Mouse (Mus musculus) forebrain, embryonic 15.5 days (tissue): ENCODE measurements around the gene Vsir. TPM values are rescaled to one million over a fixed set of nuclear protein-coding genes. Genes with fewer than 3 reads are reported as not detected.
A peak's percentile ranks its signal among the peaks of the same experiment; 100 is the strongest.

ENCODE experiments used
- ATAC-seq: fragments of 200-750 bp; cut with Nextera tagmentation; replicated peaks from 2 replicates; pipeline ENCODE4 v1.8.0; 2017; ENCODE audit warnings: mild to moderate bottlenecking, moderate TSS enrichment, moderate library complexity
- H3K27ac ChIP-seq: fragments of 300-500 bp; sonication (generic); replicated peaks from 2 replicates; pipeline ENCODE4 v1.5.1; 2015; ENCODE audit warnings: mild to moderate bottlenecking, inconsistent platforms
- H3K27me3 ChIP-seq: fragments of 300-500 bp; sonication (generic); 2 replicates; pipeline ENCODE4 v1.6.1; 2015; ENCODE audit warnings: inconsistent platforms
- H3K36me3 ChIP-seq: fragments of 300-500 bp; sonication (generic); 2 replicates; pipeline ENCODE4 v1.6.1; 2015; ENCODE audit warnings: mild to moderate bottlenecking, inconsistent platforms
- H3K4me1 ChIP-seq: fragments of 300-500 bp; sonication (generic); 2 replicates; pipeline ENCODE4 v1.6.1; 2015; ENCODE audit warnings: inconsistent platforms
- H3K4me2 ChIP-seq: fragments of 300-500 bp; sonication (generic); replicated peaks from 2 replicates; pipeline ENCODE4 v1.6.1; 2015; ENCODE audit warnings: mild to moderate bottlenecking, inconsistent platforms
- H3K4me3 ChIP-seq: fragments of 300-500 bp; sonication (generic); 2 replicates; pipeline ENCODE4 v1.5.1; 2015; ENCODE audit warnings: mild to moderate bottlenecking, inconsistent platforms
- H3K9ac ChIP-seq: fragments of 300-500 bp; sonication (generic); replicated peaks from 2 replicates; pipeline ENCODE4 v1.6.1; 2015; ENCODE audit warnings: mild to moderate bottlenecking, inconsistent platforms
- H3K9me3 ChIP-seq: fragments of 300-500 bp; sonication (generic); 2 replicates; pipeline ENCODE4 v1.6.1; 2016; ENCODE audit warnings: inconsistent platforms
- WGBS: fragments of 180-500 bp; shearing (Covaris S2); methylation state at CpG from one replicate; pipeline ENCODE4 v1.1.7; 2015; ENCODE audit warnings: mixed read lengths; 5-methylcytosine and 5-hydroxymethylcytosine counted together
- polyA plus RNA-seq: library from polyadenylated mRNA; unstranded; fragments of >200 nt; fragmentation: Nextera tagmentation; extraction: Ambion mirVana; gene quantifications from 2 replicates; pipeline ENCODE4 v1.2.1, GENCODE M21; 2015

The Vsir gene
- polyA plus RNA-seq, 1 experiment from 2014 or later = 1.4 TPM

DNA sequence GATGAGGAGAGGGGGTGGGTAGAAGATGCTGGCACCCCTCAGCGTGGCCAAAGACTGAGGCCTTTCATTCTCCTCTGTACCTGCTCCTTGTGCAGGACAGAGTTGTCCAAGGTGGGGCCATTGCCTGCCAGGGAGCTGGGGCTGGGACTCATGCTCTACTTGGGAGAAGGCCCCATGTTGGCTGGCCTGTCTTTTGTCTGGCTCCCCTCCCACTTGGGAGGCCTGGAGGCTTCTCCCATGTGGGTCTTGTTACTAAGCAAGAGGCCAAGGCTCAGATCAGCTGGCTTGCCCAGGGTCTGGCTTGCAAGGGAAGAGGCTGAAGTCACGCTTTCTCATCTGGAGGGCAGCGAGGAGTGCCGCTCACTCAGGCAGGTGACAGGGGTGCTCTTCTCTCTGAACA, 10.8 kb downstream of the Vsir start:
- WGBS = 85% methylated on average over 4 of the region's 4 CpGs
- no peak for ATAC-seq

DNA sequence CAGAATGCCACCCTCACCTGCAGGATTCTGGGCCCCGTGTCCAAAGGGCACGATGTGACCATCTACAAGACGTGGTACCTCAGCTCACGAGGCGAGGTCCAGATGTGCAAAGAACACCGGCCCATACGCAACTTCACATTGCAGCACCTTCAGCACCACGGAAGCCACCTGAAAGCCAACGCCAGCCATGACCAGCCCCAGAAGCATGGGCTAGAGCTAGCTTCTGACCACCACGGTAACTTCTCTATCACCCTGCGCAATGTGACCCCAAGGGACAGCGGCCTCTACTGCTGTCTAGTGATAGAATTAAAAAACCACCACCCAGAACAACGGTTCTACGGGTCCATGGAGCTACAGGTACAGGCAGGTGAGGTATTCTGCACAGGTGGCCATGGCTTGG, 11.2 kb downstream of the Vsir start:
- H3K4me1 ChIP-seq = no peaks in the 10 kb centered on the region
- no peaks in the 10 kb centered on the region for H3K27me3 ChIP-seq
- H3K9ac ChIP-seq = no peak overlapping the region
- ATAC-seq = no peak
- 91% methylated on average over 14 of the region's 14 CpGs for WGBS
- H3K9me3 ChIP-seq = no peaks in the 10 kb centered on the region
- H3K36me3 ChIP-seq = no peaks in the 10 kb centered on the region
- H3K4me3 ChIP-seq = no peak overlapping the region
- no peak overlapping the region for H3K4me2 ChIP-seq
- H3K27ac ChIP-seq = no peak overlapping the region

More for the DNA sequence above, 10.8 kb downstream of the Vsir start:
- H3K4me2 ChIP-seq = no peak overlapping the region
- no peak overlapping the region for H3K4me3 ChIP-seq
- no peaks in the 10 kb centered on the region for H3K27me3 ChIP-seq
- no peaks in the 10 kb centered on the region for H3K4me1 ChIP-seq
- no peak overlapping the region for H3K9ac ChIP-seq
- no peaks in the 10 kb centered on the region for H3K9me3 ChIP-seq
- no peaks in the 10 kb centered on the region for H3K36me3 ChIP-seq
- no peak overlapping the region for H3K27ac ChIP-seq

DNA sequence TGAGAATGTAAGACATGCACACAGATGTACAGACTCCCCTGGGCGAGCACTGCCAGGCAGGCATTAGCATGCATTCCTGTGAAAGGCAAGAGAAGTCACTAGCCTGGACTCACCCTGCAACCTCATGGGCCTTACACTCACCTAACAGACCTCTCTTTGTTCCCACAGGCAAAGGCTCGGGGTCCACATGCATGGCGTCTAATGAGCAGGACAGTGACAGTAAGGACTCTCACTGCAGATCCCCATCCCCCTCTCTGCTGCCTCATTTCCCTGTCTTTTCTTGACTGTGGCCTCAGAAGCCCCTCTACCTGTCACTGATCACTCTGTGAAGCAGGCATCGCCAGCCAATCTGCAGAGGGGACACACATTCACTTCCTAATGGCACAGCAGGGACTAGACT, 12.1 kb downstream of the Vsir start:
- no peaks in the 10 kb centered on the region for H3K27me3 ChIP-seq
- no peaks in the 10 kb centered on the region for H3K36me3 ChIP-seq
- WGBS = 26% methylated on average over 4 of the region's 4 CpGs
- H3K9ac ChIP-seq = no peak overlapping the region
- no peak overlapping the region for H3K4me2 ChIP-seq
- H3K4me1 ChIP-seq = no peaks in the 10 kb centered on the region
- H3K9me3 ChIP-seq = no peaks in the 10 kb centered on the region
- H3K4me3 ChIP-seq = no peak overlapping the region
- no peak overlapping the region for H3K27ac ChIP-seq
- no peak for ATAC-seq

DNA sequence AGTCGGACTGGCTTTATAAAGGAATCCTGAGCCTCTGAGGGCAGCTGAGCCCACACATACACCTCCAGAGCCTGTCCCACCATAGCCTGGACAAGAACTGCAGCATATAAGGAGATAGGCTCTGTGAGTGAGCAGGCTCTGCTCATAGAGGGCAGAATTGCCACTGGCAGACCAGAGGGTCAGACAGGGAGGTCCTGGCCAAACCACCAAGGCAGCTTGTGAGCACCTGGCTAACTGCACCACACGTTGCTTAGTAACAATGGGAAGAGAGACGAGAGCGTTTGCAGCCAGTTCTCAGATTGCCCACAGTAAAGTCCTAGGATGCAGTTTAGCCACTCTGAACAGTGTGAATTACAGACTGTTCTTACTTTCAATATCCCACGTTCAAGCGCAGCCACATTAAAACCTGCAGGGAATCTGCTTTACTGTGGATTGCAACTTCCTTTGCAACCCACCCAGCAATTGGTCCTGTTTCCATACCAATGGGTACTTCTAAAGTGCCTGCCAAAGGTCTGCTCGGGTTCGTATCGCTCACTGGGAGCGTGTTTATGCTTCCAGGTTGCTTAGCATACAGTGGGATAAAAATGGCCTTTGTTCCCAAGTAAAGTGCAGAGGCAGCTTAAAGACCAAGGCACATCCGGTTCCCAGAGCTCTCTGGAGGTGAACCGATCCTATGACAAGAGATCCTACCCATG, 15.1 kb downstream of the Vsir start:
- no peak overlapping the region for H3K27ac ChIP-seq
- H3K9ac ChIP-seq = no peak overlapping the region
- H3K9me3 ChIP-seq = no peaks in the 10 kb centered on the region
- 50% methylated on average over 12 of the region's 12 CpGs for WGBS
- no peak overlapping the region for H3K4me2 ChIP-seq
- no peaks in the 10 kb centered on the region for H3K27me3 ChIP-seq
- ATAC-seq = no peak
- no peaks in the 10 kb centered on the region for H3K36me3 ChIP-seq
- no peaks in the 10 kb centered on the region for H3K4me1 ChIP-seq
- no peak overlapping the region for H3K4me3 ChIP-seq

DNA sequence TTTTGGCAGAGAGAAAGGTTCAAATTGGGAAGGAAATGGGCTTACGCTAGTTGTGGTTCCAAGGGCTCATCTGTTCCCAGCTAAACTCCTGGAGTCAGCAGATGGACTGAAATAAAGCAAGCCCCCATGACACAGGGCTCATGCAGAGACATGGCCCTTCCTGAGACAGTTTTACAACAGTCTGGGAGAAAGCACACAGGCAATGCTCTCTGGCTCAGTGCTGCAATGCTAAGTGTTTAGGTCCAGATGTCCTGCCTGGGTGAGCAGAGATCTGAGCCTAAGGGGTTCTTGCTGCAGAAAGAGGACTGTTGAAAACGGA, 15.6 kb downstream of the Vsir start:
- H3K36me3 ChIP-seq = no peaks in the 10 kb centered on the region
- H3K4me2 ChIP-seq = no peak overlapping the region
- 67% methylated on average over 2 of the region's 2 CpGs for WGBS
- no peak for ATAC-seq
- no peak overlapping the region for H3K4me3 ChIP-seq
- H3K9ac ChIP-seq = no peak overlapping the region
- H3K27me3 ChIP-seq = no peaks in the 10 kb centered on the region
- H3K4me1 ChIP-seq = no peaks in the 10 kb centered on the region
- no peak overlapping the region for H3K27ac ChIP-seq
- no peaks in the 10 kb centered on the region for H3K9me3 ChIP-seq

DNA sequence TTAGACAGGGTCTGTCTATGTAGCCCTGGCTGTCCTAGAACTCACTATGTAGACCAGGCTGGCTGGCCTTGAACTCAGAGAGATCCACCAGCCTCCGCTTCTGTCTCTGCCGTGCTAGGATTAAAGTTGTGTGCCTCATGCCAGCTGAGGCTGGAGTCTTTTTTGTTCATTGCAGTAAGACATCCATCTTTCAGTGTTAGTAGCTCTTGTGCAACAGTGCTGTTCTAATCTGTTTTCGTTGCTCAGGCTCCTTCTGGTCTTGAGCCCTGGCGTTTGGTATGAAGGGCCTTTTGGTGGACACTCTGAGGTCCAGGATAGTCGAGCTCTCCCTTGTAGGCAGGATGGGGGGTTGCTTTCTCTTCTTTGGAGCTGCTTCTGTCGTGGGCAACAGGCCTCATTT, 16.8 kb downstream of the Vsir start:
- no peak for ATAC-seq
- no peaks in the 10 kb centered on the region for H3K9me3 ChIP-seq
- no peaks in the 10 kb centered on the region for H3K36me3 ChIP-seq
- 65% methylated on average over 6 of the region's 6 CpGs for WGBS
- H3K9ac ChIP-seq = no peak overlapping the region
- H3K4me3 ChIP-seq = no peak overlapping the region
- H3K4me1 ChIP-seq = no peaks in the 10 kb centered on the region
- no peak overlapping the region for H3K4me2 ChIP-seq
- no peak overlapping the region for H3K27ac ChIP-seq
- H3K27me3 ChIP-seq = no peaks in the 10 kb centered on the region

DNA sequence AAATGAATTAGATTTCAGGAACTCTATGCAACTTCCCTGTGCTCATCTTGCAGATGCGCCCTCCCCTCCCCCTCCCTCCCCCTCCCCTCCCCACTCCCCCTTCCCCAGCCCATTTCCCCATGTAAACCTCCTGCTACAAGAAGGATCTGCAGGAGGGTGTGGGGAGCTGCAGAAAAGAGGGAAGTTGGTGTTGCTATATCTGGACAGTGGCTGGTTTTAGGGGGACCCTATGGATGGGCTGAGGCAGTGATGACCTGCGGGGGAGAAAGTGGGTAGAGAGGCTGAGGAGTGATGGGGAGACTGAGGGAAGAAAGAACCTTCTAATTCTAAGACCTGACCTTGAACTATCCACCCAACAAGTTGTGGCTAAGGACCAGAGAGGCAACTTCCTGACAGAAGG, 20.5 kb downstream of the Vsir start:
- Histone ChIP-seq H3K27me3 (no peaks in the 10 kb centered on the region), H3K9me3 (no peaks in the 10 kb centered on the region), H3K27ac (no peak overlapping the region), H3K4me2 (no peak overlapping the region), H3K4me1 (peaks cover 10% of the 10 kb centered on the region), H3K4me3 (no peak overlapping the region), H3K9ac (no peak overlapping the region), H3K36me3 (no peaks in the 10 kb centered on the region)
- no peak for ATAC-seq
- WGBS = 100% methylated on average over 2 of the region's 2 CpGs

DNA sequence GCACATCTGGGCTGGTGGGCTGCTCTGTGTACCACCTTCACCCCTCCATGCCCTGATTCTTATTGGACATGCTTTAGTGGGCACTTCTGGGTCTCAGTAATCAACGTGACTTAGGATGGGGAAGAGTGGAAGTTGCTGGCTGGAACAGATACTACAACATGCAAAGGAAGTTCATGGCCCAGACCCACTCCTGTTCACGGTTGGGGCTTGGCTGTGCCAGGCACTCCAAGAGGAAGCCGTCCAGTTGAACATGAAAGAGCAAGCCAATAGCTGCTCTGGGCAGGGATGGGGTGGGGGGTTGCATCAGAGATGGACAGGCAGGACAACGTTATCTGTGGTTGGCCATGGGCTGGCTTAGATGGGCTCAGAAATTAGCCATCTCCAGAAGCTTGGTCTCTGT, 21.3 kb downstream of the Vsir start:
- Histone ChIP-seq H3K4me3 (no peak overlapping the region), H3K27me3 (no peaks in the 10 kb centered on the region), H3K27ac (no peak overlapping the region), H3K9me3 (no peaks in the 10 kb centered on the region), H3K4me2 (no peak overlapping the region), H3K36me3 (no peaks in the 10 kb centered on the region), H3K9ac (no peak overlapping the region), H3K4me1 (peaks cover 10% of the 10 kb centered on the region)
- no peak for ATAC-seq
- 86% methylated on average over 4 of the region's 4 CpGs for WGBS

DNA sequence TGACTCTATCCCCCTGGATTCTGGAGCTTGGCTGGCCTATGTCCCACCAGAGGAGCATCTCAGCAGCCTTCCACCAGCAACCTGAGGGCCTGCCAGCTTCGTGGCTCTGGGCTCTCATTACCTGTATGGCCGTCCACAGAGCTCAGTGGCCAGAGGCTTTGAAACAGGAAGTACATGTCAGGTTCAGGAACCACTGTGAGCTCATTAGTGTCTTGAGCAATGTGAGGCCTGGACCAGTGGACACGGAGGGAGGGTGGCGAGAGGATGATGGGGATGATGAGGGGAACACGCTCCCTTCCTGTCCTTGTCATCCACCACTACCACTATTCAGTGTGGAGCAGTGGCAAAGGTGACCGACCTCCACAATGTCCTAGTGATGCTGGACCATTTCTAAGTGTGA, 22.8 kb downstream of the Vsir start:
- 87% methylated on average over 6 of the region's 6 CpGs for WGBS
- no peak overlapping the region for H3K9ac ChIP-seq
- no peaks in the 10 kb centered on the region for H3K9me3 ChIP-seq
- H3K4me3 ChIP-seq = no peak overlapping the region
- H3K27ac ChIP-seq = no peak overlapping the region
- peaks cover 10% of the 10 kb centered on the region for H3K4me1 ChIP-seq
- no peak overlapping the region for H3K4me2 ChIP-seq
- H3K36me3 ChIP-seq = no peaks in the 10 kb centered on the region
- no peaks in the 10 kb centered on the region for H3K27me3 ChIP-seq
- ATAC-seq = no peak

DNA sequence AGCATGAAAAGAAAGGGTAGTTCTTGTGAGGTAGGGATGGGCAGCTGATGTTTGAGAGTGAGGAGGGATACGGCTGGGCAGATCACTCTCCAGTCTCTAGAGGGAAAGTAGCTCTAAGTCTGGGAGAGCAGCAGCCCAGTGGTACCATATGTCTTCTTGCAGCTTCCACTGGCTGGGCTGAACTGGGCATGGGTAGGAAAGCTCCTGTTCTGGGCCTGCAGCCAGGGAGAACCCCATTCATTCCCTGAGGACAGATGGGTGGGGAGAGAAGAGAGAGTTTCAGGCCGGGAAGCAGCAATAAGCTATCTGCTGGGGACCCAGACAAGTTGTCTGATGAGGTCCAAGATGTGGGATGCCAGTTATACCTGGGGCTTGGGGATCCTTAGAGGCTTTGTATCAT, 23.4 kb downstream of the Vsir start:
- H3K4me1 ChIP-seq = peaks cover 10% of the 10 kb centered on the region
- no peak overlapping the region for H3K27ac ChIP-seq
- no peak overlapping the region for H3K4me2 ChIP-seq
- no peak overlapping the region for H3K9ac ChIP-seq
- no peak overlapping the region for H3K4me3 ChIP-seq
- 0 out of 2 replicates have a peak, but pooled peaks have one; percentile 38 for ATAC-seq
- no peaks in the 10 kb centered on the region for H3K36me3 ChIP-seq
- no peaks in the 10 kb centered on the region for H3K27me3 ChIP-seq
- no peaks in the 10 kb centered on the region for H3K9me3 ChIP-seq
- WGBS = 38% methylated on average over 2 of the region's 2 CpGs

DNA sequence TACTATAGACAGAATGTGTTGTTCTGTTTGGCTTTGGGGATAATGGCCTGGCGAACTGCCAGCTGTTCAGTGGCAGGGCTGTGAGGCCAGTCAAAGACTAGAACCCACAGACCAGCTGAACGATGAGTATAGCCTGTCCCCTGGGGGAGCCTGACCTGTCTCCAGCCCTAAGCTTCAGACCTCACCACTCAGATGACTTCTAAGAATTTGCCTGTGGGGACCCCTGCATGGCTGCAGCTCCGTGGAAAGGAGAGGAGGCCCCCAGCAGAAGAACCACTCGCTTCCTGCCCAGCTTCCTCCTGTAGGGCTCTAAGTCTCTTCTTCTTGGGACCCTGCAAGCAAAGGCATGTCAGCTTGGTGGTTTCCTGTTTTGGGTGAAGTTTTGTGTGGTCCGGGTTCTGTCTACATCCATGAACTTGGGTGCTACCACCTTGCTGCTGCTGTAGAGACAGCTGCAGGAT, 24.0 kb downstream of the Vsir start:
- no peaks in the 10 kb centered on the region for H3K36me3 ChIP-seq
- no peak overlapping the region for H3K4me2 ChIP-seq
- WGBS = 82% methylated on average over 5 of the region's 5 CpGs
- no peak overlapping the region for H3K4me3 ChIP-seq
- ATAC-seq = 0 out of 2 replicates have a peak, but pooled peaks have one; percentile 11
- H3K9ac ChIP-seq = no peak overlapping the region
- no peaks in the 10 kb centered on the region for H3K9me3 ChIP-seq
- no peak overlapping the region for H3K27ac ChIP-seq
- H3K27me3 ChIP-seq = no peaks in the 10 kb centered on the region
- H3K4me1 ChIP-seq = peaks cover 10% of the 10 kb centered on the region

DNA sequence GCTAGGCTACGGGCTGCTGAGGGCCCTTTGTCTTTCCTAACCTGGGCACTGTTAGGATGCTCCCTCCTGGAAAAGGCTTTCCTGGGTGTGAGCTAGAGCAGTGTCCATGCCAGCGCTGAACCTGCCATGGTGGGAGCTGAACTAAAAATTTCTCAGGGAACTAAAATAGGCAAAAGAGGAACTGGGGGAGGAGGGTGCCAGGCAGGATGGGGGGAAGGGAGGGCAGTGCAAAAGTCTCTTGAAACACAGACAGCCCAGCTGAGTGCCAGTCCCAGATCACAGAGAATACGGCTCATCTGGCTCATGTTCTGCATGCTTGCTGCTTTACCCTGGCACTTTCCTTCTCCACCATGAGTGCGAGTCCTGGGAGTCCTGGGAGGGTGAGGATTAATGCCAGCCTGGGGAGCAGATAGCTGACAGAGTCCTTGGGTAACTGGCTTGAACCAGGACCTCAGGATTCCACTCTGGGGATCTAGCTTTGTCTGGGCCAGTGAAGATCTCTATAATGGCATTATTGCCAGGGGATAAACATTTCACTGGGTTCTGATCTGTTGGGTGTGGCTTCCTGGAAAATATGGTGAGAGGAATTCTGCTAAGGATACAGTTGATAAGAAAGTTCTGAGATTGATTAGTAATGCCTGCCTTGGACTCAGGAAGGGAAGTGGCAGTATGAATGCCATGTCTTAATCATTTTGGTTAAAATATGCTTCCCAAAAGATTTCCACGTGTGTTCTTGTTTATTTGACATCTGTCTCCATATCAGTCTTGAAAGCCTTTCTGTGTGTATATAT, 25.1 kb downstream of the Vsir start:
- 82% methylated on average over 5 of the region's 5 CpGs for WGBS
- Histone ChIP-seq H3K9ac (no peak overlapping the region), H3K9me3 (no peaks in the 10 kb centered on the region), H3K4me2 (no peak overlapping the region), H3K4me3 (no peak overlapping the region), H3K27ac (no peak overlapping the region), H3K4me1 (peaks cover 10% of the 10 kb centered on the region), H3K36me3 (no peaks in the 10 kb centered on the region), H3K27me3 (no peaks in the 10 kb centered on the region)
- no peak for ATAC-seq

DNA sequence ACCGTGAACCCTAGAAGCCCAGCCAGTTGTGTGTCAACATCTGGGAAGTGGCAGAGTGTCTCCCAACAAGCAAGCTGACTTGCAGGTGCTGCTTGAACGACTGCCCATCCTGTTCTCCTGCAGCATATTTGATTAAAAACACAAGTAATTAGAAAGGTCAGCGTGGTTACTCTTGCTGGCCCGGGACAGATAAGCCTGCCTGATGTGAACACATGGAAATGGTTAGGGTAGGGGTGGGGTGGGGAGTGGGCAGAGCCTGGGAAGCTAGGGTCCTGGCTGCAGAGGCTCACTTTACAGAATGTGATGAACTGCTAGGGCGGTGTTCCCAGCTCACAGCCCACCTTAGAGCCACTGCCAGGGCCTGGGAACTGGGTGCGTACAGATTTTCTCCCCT, 26.9 kb downstream of the Vsir start:
- Histone ChIP-seq H3K27ac (no peak overlapping the region), H3K36me3 (no peaks in the 10 kb centered on the region), H3K27me3 (no peaks in the 10 kb centered on the region), H3K9me3 (no peaks in the 10 kb centered on the region), H3K4me1 (peaks cover 10% of the 10 kb centered on the region), H3K9ac (no peak overlapping the region), H3K4me2 (no peak overlapping the region), H3K4me3 (no peak overlapping the region)
- ATAC-seq = no peak
- WGBS = 79% methylated on average over 6 of the region's 6 CpGs
